Comparison of ENCODE assay signal across 8 mouse cellular contexts in the genomic region with DNA sequence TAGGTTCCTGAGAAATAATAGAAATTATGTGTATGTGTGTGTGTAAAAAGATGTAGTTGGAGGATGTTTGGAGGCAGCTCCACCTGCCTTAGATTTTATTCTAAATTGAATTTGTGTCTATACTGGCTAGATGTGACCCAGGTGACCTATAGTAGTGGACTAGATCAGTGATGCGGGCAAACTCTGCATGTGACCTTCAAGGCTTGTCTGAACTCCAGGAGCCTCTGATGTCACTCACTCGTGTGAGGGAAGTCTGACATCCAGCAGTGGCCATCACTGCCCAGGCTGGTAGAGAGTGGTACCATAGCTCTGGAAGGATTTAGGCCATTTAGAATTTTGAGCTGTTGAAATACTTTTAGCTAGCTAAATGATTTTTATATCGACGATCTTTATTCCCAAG. TPM values are rescaled to one million over a fixed set of nuclear protein-coding genes. Genes with fewer than 3 reads are reported as not detected.
DNase-seq lines count a peak whose midpoint lies in the region; ATAC-seq lines count a peak whose summit lies in the region.

No protein-coding gene starts in this region.

- peaks cover 34% of the 10 kb centered on the region for H3K4me1 ChIP-seq in megakaryocyte, embryonic 14.5 days
- H3K4me1 ChIP-seq in hindbrain, embryonic 16.5 days (ENCODE audit: control insufficient read depth, insufficient read depth, low read depth, low read length) = peaks cover 19% of the 10 kb centered on the region
- peaks cover 19% of the 10 kb centered on the region for H3K4me1 ChIP-seq in midbrain, embryonic 16.5 days (ENCODE audit: control insufficient read depth, insufficient read depth, low read length)

- WGBS in hindbrain, embryonic 16.5 days = 39% methylated on average over 4 of the region's 4 CpGs
- WGBS in midbrain, embryonic 16.5 days = 39% methylated on average over 4 of the region's 4 CpGs

- no peaks in the 10 kb centered on the region for H3K9me3 ChIP-seq in megakaryocyte, embryonic 14.5 days
- H3K9me3 ChIP-seq in hindbrain, embryonic 16.5 days (ENCODE audit: control insufficient read depth, low read length) = no peaks in the 10 kb centered on the region
- H3K9me3 ChIP-seq in midbrain, embryonic 16.5 days (replicated peaks; ENCODE audit: control insufficient read depth, low read length, poor library complexity, severe bottlenecking) = no peaks in the 10 kb centered on the region

- no peaks in the 10 kb centered on the region for H3K27me3 ChIP-seq in megakaryocyte, embryonic 14.5 days (replicated peaks)
- no peaks in the 10 kb centered on the region for H3K27me3 ChIP-seq in hindbrain, embryonic 16.5 days (replicated peaks; ENCODE audit: control insufficient read depth, insufficient read depth, low read length)
- no peaks in the 10 kb centered on the region for H3K27me3 ChIP-seq in midbrain, embryonic 16.5 days (ENCODE audit: control insufficient read depth, insufficient read depth, low read depth, low read length)

- intact Hi-C loops in left cerebral cortex, postnatal 4 days (cut with DNase I) = no loop called here

- no peaks in the 10 kb centered on the region for H3K36me3 ChIP-seq in megakaryocyte, embryonic 14.5 days (replicated peaks; ENCODE audit: low read length)
- no peaks in the 10 kb centered on the region for H3K36me3 ChIP-seq in hindbrain, embryonic 16.5 days (ENCODE audit: control insufficient read depth, insufficient read depth, low read length)
- H3K36me3 ChIP-seq in midbrain, embryonic 16.5 days (ENCODE audit: control insufficient read depth, insufficient read depth, low read length) = no peaks in the 10 kb centered on the region

- peak overlapping the region; percentile 95 for H3K4me2 ChIP-seq in hindbrain, embryonic 16.5 days (ENCODE audit: low read length)
- peak overlapping the region; percentile 89 for H3K4me2 ChIP-seq in midbrain, embryonic 16.5 days (ENCODE audit: low read length)

- peak overlapping the region; percentile 95 for H3K4me3 ChIP-seq in megakaryocyte, embryonic 14.5 days (replicated peaks)
- H3K4me3 ChIP-seq in hindbrain, embryonic 16.5 days (ENCODE audit: low read length) = peak overlapping the region; percentile 91
- H3K4me3 ChIP-seq in midbrain, embryonic 16.5 days (ENCODE audit: low read depth, low read length) = peak overlapping the region; percentile 90

- ATAC-seq in megakaryocyte, adult 5-6 weeks (ENCODE audit: poor library complexity, severe bottlenecking) = no peak
- no peak for ATAC-seq in hindbrain, embryonic 16.5 days
- ATAC-seq in midbrain, embryonic 16.5 days = no peak

- DNase-seq in adrenal gland, adult 2 months = peak; percentile 33
- DNase-seq in adrenal gland, postnatal 4 days (ENCODE audit: low spot score in 2 of 2) = no peak
- DNase-seq in natural killer cell, adult 2 months (ENCODE audit: low spot score in 2 of 2) = no peak
- no peak for DNase-seq in left cerebral cortex, postnatal 4 days

- H3K27ac ChIP-seq in hindbrain, embryonic 16.5 days (ENCODE audit: low read depth, low read length) = no peak overlapping the region
- H3K27ac ChIP-seq in midbrain, embryonic 16.5 days (ENCODE audit: low read length) = no peak overlapping the region

- peak overlapping the region; percentile 54 for H3K9ac ChIP-seq in hindbrain, embryonic 16.5 days (ENCODE audit: low read depth, low read length)
- 0 out of 2 replicates have a peak overlapping the region, but pooled peaks have one; percentile 8 for H3K9ac ChIP-seq in midbrain, embryonic 16.5 days (ENCODE audit: low read depth, low read length)

RNA-seq across cellular contexts. Expression of a gene that starts 1.5 kb away (rescaled TPM):
- total RNA-seq in adrenal gland, adult 2 months (2021) = 10 to 100 TPM; 43.4 to 51.4 TPM
- polyA plus RNA-seq in adrenal gland, adult 2 months (2012; rRNA removed) = 16.6 and 17.8 TPM in 2 replicates
- total RNA-seq in adrenal gland, postnatal 4 days (2021) = 10 to 100 TPM; 58.1 to 70.9 TPM
- 16.1 and 80.7 TPM in 2 replicates for polyA plus RNA-seq in megakaryocyte, embryonic 14.5 days (2012; ENCODE audit: insufficient read depth, low replicate concordance)
- 1.6 and 2.7 TPM in 2 replicates for total RNA-seq in megakaryocyte, adult 5-6 weeks (2015)
- 1.0 and 2.8 TPM in 2 replicates for total RNA-seq in megakaryocyte, adult 5-6 weeks (2017)
- polyA plus RNA-seq in hindbrain, embryonic 16.5 days (2015; fragmentation: Nextera tagmentation; extraction: Ambion mirVana) = 24.8 and 34.5 TPM in 2 replicates
- polyA plus RNA-seq in midbrain, embryonic 16.5 days (2015; fragmentation: Nextera tagmentation; extraction: Ambion mirVana) = 30.0 and 30.3 TPM in 2 replicates
- total RNA-seq in left cerebral cortex, postnatal 4 days (2021) = 100 to 1,000 TPM; 185 to 187 TPM

Comparison
In these comparisons a context has a peak if more than half of its experiments do, and no peak if none do; other contexts are left out.
1. RNA of a gene that starts 1.5 kb away (total RNA-seq): 185 to 187 TPM in left cerebral cortex, postnatal 4 days, 58.1 to 70.9 TPM in adrenal gland, postnatal 4 days and 43.4 to 51.4 TPM in adrenal gland, adult 2 months; 1.0 to 2.8 TPM in megakaryocyte, adult 5-6 weeks; every median in the first group is over 10 times any median in the second.
2. Peak in every context shown above with its lines, with median percentiles within 50 percentile points of each other: H3K4me3 ChIP-seq.